Mouse (Mus musculus) urinary bladder, postnatal 25 days (tissue): ENCODE results near the gene Dnajc2.
"Not testable (repeated sequence)": the region's sequence is repeated elsewhere in the genome, so short reads cannot be mapped to it uniquely, and the experiment has no call there.

Experiments used
- DNase-seq: peaks from one replicate; pipeline ENCODE4 v3.0.0; 2022; ENCODE audit warnings: low spot score

Gene Dnajc2

GRCm38 (mm10) chr5:21739881-21740280 is 45.2 kb downstream of the Dnajc2 start:
- DNase-seq = no peak

GRCm38 (mm10) chr5:21739120-21739519 is 45.9 kb downstream of the Dnajc2 start:
- no peak for DNase-seq

DNA sequence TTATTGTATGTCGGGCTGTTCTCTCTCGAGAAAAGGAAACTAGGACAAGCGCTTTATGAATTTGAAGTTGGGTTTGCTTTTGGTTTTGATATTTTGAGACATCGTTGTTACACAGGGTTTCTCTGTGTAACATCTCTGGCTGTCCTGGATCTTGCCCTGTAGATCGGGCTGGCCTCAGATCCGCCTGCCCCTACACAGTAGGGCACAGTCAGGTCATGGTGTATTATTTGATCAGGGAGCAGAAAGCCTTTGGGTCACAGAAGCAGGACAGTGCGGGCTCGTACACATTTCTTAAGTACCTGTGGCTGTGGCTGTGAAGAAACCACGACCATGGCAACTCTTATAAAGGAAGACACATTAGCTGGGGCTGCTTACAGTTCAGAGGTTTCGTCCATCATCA is 47.4 kb downstream of the Dnajc2 start:
- no peak for DNase-seq

- peak; percentile 84 for DNase-seq
These were observed 48.0 kb downstream of the Dnajc2 start, which contains the start of gene Pmpcb for GRCm38 (mm10) chr5:21736956-21737585. Gene Pmpcb (plus strand): TSS chr5:21737141.

DNA sequence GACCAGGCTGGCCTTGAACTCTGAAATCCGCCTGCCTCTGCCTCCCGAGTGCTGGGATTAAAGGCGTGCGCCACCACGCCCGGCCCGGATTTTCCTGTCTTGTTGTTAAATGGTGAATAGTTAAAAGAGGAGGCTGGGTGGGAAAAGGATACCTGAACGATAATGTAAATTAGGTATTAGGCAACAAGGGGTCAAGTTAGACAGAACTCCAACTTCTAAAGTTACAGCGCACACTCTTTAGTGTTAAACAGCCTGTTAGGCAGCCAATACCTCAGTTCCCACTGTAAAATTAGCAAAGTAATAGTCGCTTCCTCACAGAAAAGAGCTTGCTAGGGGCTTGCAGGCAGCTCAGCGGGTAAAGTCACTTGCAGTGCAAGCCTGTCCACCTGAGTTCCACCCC is 49.0 kb downstream of the Dnajc2 start:
- no peak for DNase-seq

DNA sequence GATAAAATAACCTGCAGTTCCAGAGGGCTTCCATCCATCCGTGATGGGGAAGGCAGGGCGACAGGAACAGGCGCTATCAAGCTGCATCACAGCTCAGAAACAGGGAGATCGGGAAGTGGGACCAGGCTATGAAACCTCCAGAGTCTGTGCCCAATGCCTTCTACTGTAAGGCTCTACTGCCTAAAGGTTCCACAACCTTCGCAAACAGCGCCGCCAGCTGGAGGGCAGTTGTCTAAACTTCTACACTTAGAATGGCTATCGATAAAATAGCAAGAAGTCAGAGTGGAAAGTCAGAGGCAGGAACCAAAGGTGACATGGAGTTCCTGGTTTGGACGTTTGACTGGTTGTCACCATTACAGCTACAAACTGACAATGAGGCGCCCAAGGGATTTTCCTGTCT is 49.5 kb downstream of the Dnajc2 start:
- DNase-seq = peak; percentile 65

DNA sequence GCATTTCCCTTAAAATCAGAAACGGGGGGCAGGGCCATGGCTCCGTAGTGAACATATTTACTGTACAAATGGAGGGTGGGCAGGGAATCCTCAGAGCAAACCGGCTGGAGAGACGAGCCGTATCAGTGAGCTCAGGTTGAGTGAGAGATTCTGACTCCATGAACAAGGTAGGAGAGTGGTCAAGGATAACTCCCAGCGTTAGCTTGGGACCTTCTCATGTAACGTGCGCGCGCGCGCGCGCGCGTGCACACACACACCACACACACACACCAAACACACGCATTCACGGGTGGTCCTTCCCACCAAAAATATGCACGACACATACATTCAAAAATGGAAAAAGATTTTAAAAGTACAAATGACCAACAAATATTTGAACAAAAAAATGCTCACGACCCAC is 50.0 kb downstream of the Dnajc2 start:
- DNase-seq = no peak

DNA sequence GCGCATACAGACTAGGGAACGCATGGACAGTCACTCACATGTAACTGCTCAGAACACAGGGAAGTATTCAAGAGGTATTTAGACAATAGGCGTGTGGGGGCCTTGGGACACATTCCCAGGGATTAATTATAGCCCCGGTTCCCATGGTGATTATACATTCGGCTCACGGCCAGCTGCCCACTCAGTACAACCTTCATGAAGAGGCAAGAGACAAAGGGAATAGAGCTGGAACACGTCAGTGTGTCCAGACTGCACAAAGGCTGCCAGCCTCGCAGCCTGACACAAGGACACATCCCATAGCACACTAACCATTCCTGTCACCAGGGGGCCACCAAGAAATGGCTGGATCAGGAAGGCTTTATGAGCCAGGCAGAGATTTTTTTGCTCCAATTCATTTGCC is 52.1 kb downstream of the Dnajc2 start:
- DNase-seq = peak; percentile 19

DNA sequence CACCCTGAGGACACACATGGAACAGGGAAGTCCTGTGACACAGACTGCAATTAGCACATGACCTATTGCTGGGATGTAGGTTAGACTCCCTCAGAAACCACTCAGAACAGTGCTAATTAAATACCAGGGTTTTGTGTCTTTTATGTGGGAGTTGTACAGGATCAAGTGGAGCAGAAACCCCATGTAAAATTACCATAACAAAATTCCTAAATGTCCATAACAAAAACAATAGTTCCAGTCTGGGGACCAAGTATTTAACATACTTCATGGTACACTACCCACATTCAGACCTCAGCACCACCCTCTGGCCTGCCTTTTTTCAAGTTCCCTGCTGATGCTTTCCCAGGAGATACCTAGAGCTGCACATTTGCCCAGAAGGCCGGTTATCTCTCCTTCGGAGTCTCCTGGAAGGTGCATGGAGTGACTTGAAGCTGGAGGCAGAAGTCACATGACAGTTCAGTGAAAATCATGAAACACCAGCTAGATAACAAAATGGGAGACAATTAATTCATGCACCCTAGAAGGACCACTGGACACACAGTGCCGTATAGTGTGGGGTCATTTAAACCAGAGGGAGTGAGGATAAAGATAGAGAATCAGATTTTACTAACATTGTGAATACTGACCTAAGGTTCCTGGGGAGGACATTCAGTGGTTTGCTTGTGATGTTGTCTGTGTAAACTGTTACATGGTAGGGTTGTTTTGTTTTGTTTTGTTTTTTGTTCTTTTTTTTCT is 52.7 kb downstream of the Dnajc2 start:
- DNase-seq = no peak

DNA sequence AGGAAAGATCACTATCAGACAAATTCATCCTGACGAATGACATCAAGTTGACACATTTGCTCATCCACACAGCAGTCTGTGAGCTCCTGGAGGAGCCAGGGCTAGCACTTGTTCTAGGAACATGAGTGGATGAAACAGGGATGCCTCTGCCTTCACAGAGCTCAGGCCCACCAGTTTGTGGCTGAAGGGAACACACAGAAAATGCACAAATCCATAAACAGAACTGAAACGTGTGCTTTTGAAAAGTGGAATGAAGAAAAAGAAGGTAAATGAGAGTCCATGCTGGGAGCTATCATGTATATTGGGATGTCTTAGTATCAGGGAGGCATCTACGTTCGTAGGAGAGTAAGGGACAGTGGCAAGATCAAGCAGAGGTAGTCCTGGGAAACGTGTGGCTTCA is 55.9 kb downstream of the Dnajc2 start:
- no peak for DNase-seq

DNA sequence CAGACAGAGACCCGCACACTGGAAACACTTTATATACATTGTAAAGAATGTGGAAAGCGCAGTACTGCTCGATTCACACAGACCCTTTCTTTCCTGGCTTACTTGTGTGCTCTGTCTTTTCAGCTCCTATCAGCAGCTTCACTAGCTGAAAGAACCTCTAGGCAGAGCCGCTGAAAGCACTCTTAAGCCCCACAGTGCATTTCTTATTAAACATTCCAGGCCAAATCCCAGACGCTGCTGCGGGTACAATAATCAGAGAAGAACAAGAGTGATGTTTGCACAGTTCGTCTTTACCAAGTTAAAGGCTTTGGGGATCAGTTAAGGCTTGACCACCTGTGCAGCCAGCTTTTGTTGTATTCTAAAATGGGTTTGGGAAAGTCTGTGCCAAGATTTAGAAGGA is 60.2 kb downstream of the Dnajc2 start:
- no peak for DNase-seq

DNA sequence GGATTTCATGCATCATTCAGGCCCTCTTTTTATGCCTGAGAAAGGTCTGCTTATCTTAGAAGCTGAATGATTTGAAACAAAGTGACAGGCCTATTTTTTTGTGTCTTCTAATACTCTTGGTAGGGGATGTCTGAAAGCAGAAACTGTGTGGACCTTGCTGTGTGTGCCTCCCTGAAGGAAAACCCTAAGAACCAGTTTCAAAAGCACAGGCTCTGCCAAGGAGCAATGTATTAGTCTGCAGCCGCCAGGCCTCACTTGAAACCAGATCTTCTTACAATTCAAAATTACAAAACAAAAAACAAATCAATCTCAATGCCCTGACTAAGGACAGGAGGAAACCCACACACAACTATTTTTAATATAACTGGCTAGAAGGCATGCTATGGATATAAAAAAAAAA is 60.6 kb downstream of the Dnajc2 start:
- DNase-seq = no peak

GRCm38 (mm10) chr5:21719209-21719608 is 65.8 kb downstream of the Dnajc2 start:
- DNase-seq = no peak

DNA sequence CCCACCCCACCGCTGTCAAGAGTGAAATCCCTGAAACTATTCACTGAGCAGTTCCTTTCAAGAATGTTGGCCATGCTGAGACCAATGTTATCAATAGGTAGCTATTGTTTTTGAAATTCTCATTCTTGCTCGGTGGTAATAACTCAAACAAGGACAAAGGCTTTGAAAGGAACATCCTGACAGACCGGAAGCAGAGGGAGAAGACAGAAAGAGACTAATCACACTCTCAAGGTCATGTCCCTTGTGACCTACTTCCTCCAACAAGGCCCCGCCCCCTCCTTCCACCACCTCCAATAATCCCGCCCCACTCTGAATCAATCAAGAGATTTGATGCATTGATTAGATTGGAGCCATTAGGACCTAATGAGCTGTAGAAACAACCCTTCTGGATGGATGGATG is 66.5 kb downstream of the Dnajc2 start:
- DNase-seq = no peak

DNA sequence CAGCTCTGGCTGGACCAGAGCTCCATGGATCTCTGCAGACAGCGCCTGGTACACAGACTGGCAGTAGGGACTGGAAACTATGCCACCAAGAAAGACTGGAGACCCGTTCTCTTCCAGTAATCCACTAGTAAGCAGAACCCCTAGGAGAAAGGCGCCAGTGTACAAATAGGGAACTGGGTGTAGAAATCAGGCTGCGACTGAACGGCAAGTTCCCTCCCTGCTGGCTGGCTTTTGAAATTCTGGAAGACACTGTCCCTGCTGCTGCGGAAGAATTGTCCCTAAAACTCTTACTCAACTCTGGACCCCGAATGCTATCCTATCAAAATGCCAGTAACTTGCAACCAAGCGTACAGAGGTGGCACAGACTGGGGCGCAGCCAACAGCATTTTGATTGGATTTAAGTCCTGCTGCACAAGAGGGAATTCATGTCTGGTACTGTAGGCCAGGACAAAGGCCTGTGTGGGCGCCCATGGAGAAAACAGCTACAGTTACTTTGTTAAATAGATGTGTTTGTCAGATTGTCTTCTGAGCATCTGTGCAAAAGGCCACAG is 67.8 kb downstream of the Dnajc2 start:
- DNase-seq = no peak

DNA sequence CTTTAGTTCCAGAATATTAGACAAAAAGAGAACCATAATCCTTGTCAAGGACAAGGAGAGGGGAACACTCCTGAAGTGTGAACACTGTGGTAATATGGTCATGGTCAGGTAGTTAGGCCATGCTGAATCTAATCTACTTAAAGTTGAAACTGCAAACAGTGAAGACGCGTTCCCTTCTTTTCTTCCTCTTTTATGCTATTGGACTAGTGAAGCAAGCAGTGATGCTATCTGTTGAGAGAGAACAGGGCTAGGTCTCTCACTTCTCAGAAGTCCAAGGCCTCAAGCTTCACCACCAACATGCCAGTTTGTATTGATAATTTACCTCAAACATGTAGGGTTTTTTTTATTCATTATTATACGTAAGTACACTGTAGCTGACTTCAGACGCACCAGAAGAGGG is 70.6 kb downstream of the Dnajc2 start:
- no peak for DNase-seq

- no peak for DNase-seq
These were observed 72.8 kb downstream of the Dnajc2 start for GRCm38 (mm10) chr5:21712127-21712715.

GRCm38 (mm10) chr5:21708011-21708410 is 77.0 kb downstream of the Dnajc2 start:
- not testable (repeated sequence) for DNase-seq
